Mouse (Mus musculus) midbrain, embryonic 15.5 days (tissue): ENCODE results near the gene Stx8. TPM values are rescaled to one million over a fixed set of nuclear protein-coding genes. Genes with fewer than 3 reads are reported as not detected.

Experiments
- ATAC-seq: fragments of 200-750 bp; cut with Nextera tagmentation; replicated peaks from 2 replicates; pipeline ENCODE4 v1.8.0; 2017; ENCODE audit warnings: moderate TSS enrichment
- H3K27ac ChIP-seq: fragments of 300-500 bp; sonication (generic); 2 replicates; pipeline ENCODE4 v1.5.1; 2015; ENCODE audit warnings: mild to moderate bottlenecking, inconsistent platforms
- H3K27me3 ChIP-seq: fragments of 300-500 bp; sonication (generic); replicated peaks from 2 replicates; pipeline ENCODE4 v1.6.1; 2015; ENCODE audit warnings: inconsistent platforms
- H3K36me3 ChIP-seq: fragments of 300-500 bp; sonication (generic); replicated peaks from 2 replicates; pipeline ENCODE4 v1.6.1; 2015; ENCODE audit warnings: inconsistent platforms
- H3K4me1 ChIP-seq: fragments of 300-500 bp; sonication (generic); 2 replicates; pipeline ENCODE4 v1.6.1; 2015; ENCODE audit warnings: inconsistent platforms
- H3K4me2 ChIP-seq: fragments of 300-500 bp; sonication (generic); 2 replicates; pipeline ENCODE4 v1.6.1; 2015; ENCODE audit warnings: inconsistent platforms, mild to moderate bottlenecking, moderate library complexity
- H3K4me3 ChIP-seq: fragments of 300-500 bp; sonication (generic); 2 replicates; pipeline ENCODE4 v1.5.1; 2015; ENCODE audit warnings: mild to moderate bottlenecking, inconsistent platforms
- H3K9ac ChIP-seq: fragments of 300-500 bp; sonication (generic); 2 replicates; pipeline ENCODE4 v1.6.1; 2015; ENCODE audit warnings: mild to moderate bottlenecking, inconsistent platforms
- H3K9me3 ChIP-seq: fragments of 300-500 bp; sonication (generic); 2 replicates; pipeline ENCODE4 v1.6.1; 2016; ENCODE audit warnings: inconsistent platforms
- WGBS: fragments of 180-500 bp; shearing (Covaris S2); methylation state at CpG from one replicate; pipeline ENCODE4 v1.1.7; 2015; ENCODE audit warnings: mixed read lengths; 5-methylcytosine and 5-hydroxymethylcytosine counted together
- polyA plus RNA-seq: library from polyadenylated mRNA; unstranded; fragments of >200 nt; fragmentation: Nextera tagmentation; extraction: Ambion mirVana; gene quantifications from 2 replicates; pipeline ENCODE4 v1.2.1, GENCODE M21; 2015

Gene Stx8
- polyA plus RNA-seq, 1 experiment from 2014 or later, result 60.8 TPM

DNA sequence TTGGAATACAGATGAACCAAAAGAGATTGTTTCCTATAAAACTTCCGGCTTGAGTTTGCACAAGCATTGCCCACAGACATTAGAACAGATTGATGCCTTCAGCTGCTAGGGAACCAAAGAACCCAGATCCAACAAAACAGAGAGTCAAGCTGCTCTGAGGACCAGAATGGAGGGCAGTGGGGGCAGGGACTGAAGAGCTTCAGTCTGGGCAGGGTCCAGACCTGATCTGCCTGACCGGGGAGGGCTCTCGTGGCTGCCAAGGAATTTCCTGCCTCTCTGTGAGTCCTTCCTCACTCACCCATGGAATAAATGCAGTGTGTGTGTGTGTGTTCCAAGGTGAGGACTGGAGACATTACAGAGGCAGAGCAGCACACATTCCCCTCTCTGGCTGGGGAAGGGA lies 17.8 kb upstream of the Stx8 start:
- Histone ChIP-seq H3K9ac (no peak overlapping the region), H3K9me3 (no peaks in the 10 kb centered on the region), H3K27me3 (no peaks in the 10 kb centered on the region), H3K4me2 (no peak overlapping the region), H3K4me3 (no peak overlapping the region), H3K4me1 (no peaks in the 10 kb centered on the region), H3K27ac (no peak overlapping the region), H3K36me3 (no peaks in the 10 kb centered on the region)
- WGBS, result 61% methylated on average over 3 of the region's 3 CpGs
- no peak for ATAC-seq

DNA sequence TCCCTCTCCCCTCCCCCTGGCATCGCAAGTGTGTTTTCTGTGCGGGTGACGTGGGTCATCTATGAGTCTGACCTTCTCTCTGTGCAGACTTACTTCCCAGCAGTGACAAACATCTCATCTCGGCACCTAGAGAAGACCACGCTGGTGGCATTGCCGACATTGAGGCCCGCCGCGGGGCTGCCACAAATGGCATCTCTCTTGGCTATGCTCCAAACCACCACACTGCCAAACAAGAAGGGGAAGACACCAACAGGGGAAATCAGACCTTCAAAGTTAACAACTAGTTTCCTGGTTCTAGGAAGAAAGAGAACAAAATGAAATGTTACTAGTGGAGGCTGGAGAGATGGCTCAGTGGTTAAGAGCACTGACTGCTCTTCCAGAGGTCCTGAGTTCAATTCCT lies 16.5 kb upstream of the Stx8 start:
- H3K4me3 ChIP-seq, result no peak overlapping the region
- no peaks in the 10 kb centered on the region for H3K9me3 ChIP-seq
- no peak overlapping the region for H3K9ac ChIP-seq
- H3K4me2 ChIP-seq, result no peak overlapping the region
- no peaks in the 10 kb centered on the region for H3K36me3 ChIP-seq
- no peaks in the 10 kb centered on the region for H3K4me1 ChIP-seq
- ATAC-seq, result no peak
- no peaks in the 10 kb centered on the region for H3K27me3 ChIP-seq
- WGBS, result 79% methylated on average over 9 of the region's 9 CpGs
- H3K27ac ChIP-seq, result no peak overlapping the region

DNA sequence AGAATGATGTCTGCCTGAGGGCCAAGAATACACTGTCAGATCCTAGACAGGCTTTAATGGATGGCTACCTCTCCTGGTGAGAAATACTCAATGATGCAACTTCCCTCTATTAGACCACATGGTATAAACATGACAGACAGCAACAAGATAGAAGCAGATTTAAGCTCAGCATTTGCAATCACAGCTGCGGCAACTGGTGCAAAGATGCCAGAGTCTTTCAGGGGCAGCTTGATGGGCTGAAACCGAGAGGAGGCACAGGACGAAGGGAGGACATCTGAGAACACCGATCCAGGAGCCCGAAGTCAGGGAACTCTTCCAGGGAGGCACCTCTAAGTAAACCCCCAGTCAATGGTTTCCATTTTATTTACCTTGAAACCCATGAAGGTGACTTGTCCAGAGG lies 12.4 kb upstream of the Stx8 start:
- ATAC-seq, result no peak
- no peaks in the 10 kb centered on the region for H3K4me1 ChIP-seq
- no peak overlapping the region for H3K4me2 ChIP-seq
- 85% methylated on average over 5 of the region's 5 CpGs for WGBS
- no peak overlapping the region for H3K9ac ChIP-seq
- no peaks in the 10 kb centered on the region for H3K9me3 ChIP-seq
- no peak overlapping the region for H3K4me3 ChIP-seq
- H3K27me3 ChIP-seq, result no peaks in the 10 kb centered on the region
- no peak overlapping the region for H3K27ac ChIP-seq
- H3K36me3 ChIP-seq, result no peaks in the 10 kb centered on the region

DNA sequence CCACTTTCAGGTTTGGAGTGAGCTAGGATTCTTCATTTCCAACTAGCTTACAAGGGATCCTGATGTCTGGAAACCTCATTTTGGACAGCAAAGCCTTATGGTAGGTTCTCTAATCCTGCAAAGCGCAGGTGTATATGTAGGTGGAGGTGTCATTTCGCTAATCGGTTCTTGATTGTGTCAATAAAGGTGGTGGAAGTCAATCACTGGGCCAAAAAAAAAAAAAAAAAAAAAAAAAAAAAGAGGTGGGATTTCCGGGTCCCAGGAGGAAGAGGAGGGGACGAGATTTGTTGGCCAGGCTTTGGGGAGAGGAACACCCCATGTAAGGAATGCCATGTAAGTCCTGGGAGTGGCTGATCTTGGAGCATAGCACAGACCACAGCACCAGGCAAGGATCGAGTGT lies 11.6 kb upstream of the Stx8 start:
- H3K9ac ChIP-seq, result no peak overlapping the region
- no peak for ATAC-seq

DNA sequence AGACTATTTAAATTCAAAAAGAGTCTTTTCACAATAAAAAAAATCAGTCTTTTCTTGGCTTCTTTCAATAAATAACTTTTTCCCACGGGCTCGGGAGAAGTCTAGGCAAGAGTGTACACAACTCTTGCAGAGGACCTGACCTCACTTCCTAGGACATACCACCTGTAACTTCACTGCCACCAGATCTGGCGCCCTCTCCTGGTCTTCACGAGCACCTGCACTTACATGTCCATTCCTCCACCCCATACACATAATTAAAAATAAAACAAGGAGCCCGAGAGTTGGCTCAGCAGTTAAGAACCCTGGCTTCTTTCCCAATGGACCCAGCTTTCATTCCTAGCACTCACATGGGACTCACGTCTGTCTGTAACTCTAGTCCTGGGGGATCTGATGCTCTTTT lies 1.9 kb upstream of the Stx8 start:
- Histone ChIP-seq H3K9ac (no peak overlapping the region), H3K4me2 (no peak overlapping the region), H3K27ac (no peak overlapping the region), H3K4me3 (no peak overlapping the region), H3K36me3 (no peaks in the 10 kb centered on the region), H3K27me3 (no peaks in the 10 kb centered on the region), H3K9me3 (no peaks in the 10 kb centered on the region), H3K4me1 (peaks cover 26% of the 10 kb centered on the region)
- WGBS, result 74% methylated on average over 6 of the region's 6 CpGs
- ATAC-seq, result no peak

More for the DNA sequence above, 11.6 kb upstream of the Stx8 start:
- Histone ChIP-seq H3K9me3 (no peaks in the 10 kb centered on the region), H3K36me3 (no peaks in the 10 kb centered on the region), H3K4me2 (no peak overlapping the region), H3K4me3 (no peak overlapping the region), H3K27me3 (no peaks in the 10 kb centered on the region), H3K27ac (no peak overlapping the region), H3K4me1 (no peaks in the 10 kb centered on the region)
- WGBS, result 90% methylated on average over 6 of the region's 6 CpGs

DNA sequence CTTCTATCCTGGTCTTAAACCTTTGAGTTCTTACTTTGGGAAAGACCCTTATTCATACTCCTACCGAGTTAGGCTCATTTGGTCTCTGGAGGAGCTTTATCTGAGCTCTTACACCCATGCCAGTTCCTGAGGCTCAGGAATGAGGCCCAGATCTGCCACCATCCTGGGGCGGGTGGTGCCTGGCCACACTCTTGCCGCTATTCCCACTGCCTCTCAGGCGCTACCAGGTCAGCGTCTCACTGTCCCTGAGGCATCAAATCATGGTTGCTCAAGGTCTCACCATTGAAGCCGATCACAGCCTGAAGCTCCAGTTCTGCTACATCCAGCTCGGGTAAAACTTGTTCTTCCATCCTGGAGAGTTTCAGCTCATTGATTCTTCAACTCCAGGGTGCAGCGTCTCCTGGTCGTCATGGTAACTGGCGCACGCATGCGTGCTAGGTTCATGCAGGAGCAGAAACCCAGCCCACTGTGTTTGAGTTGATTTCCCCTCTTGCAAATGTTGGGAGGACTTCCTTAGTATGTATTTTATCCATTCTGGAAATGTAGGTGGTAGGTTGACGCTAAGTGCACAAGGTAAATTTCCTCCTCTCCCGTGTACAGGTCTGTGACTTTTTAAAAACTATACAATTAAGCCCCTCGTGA lies 630 bp upstream of the Stx8 start, which contains the start of gene Cfap52:
Gene Cfap52, minus strand, starts transcription at position 410 of the 642 bp plus-strand sequence.
- Histone ChIP-seq H3K4me1 (peaks cover 26% of the 10 kb centered on the region), H3K4me3 (peak within 1 kb of the TSS; percentile 63), H3K4me2 (peak within 1 kb of the TSS; percentile 85), H3K9me3 (no peaks in the 10 kb centered on the region), H3K9ac (peak within 1 kb of the TSS; percentile 65), H3K27ac (peak within 1 kb of the TSS; percentile 16; the same call in 1 of the 2 replicates), H3K36me3 (no peaks in the 10 kb centered on the region), H3K27me3 (no peaks in the 10 kb centered on the region)
- WGBS, result 7% methylated on average over 15 of the region's 15 CpGs
- peak; percentile 76 for ATAC-seq

DNA sequence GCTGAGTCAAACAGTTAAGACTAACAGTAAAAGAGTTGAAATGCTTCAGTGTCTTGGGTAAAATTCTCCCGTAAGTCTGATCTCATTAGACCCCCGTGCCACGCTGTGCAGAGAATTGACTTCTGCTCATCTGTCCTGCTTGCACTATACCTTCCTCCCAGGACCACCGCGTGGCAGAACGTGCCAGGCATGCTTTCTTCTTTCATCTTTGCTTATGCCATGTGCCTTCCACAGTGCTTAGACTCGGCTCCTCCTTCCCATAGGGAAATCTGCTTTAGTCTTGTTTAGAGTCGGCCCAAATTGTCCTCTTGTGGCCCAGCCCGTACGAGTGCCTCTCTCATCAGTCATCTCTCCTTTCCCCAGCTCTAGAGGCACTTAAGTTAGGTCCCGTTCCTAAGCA lies 1.8 kb downstream of the Stx8 start:
- H3K9ac ChIP-seq, result no peak overlapping the region
- H3K36me3 ChIP-seq, result no peaks in the 10 kb centered on the region
- no peak for ATAC-seq
- H3K4me2 ChIP-seq, result no peak overlapping the region
- 55% methylated on average over 11 of the region's 11 CpGs for WGBS
- no peaks in the 10 kb centered on the region for H3K9me3 ChIP-seq
- H3K4me3 ChIP-seq, result no peak overlapping the region
- no peak overlapping the region for H3K27ac ChIP-seq
- H3K4me1 ChIP-seq, result peaks cover 26% of the 10 kb centered on the region
- no peaks in the 10 kb centered on the region for H3K27me3 ChIP-seq

DNA sequence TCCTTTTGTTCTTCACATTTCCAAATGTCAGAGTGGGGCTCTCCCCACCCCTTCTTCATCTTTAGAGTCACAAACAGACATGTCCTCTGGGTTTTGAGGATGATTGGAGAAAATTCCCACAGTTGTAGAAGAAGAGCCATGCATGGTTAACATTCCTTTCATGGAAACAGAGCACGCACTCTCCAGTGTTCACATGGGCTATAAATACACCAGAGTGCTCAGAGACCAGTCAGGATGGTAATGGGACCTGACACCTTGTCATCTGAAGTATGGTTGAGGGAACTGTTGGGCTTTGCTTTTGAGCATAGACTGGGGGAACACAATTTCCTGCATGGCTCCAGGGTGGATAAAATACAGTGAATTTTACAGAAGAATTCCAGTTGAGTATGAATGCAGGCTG lies 6.6 kb downstream of the Stx8 start:
- 78% methylated on average over 1 of the region's 1 CpGs for WGBS
- Histone ChIP-seq H3K4me2 (no peak overlapping the region), H3K27ac (no peak overlapping the region), H3K9me3 (no peaks in the 10 kb centered on the region), H3K36me3 (0 out of 2 replicates have a peak, but pooled peaks cover 5% of the 10 kb centered on the region), H3K27me3 (no peaks in the 10 kb centered on the region), H3K4me1 (peaks cover 5% of the 10 kb centered on the region), H3K9ac (no peak overlapping the region), H3K4me3 (no peak overlapping the region)
- ATAC-seq, result no peak

DNA sequence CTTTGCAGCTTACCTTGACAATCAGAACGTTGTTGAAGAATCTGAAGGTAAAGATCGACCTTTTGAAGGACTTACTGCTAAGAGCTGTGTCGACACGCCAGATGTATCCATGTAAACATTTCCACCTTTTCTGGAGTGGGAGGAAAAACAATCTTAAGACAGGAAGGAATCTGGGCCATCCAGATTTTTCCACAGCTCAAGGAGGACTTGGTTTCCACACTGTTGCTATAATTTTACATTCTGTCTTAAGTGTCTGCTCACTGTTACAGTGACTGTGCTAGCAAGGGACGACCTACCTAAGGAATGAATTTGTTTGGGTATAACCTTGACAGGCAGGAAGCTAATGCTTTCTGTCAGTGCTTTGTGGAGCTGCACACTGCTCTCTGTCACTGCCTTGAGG lies 7.2 kb downstream of the Stx8 start:
- Histone ChIP-seq H3K27ac (no peak overlapping the region), H3K27me3 (no peaks in the 10 kb centered on the region), H3K9ac (no peak overlapping the region), H3K4me2 (no peak overlapping the region), H3K4me3 (no peak overlapping the region), H3K9me3 (no peaks in the 10 kb centered on the region), H3K36me3 (0 out of 2 replicates have a peak, but pooled peaks cover 5% of the 10 kb centered on the region), H3K4me1 (no peaks in the 10 kb centered on the region)
- no peak for ATAC-seq
- 84% methylated on average over 5 of the region's 5 CpGs for WGBS

DNA sequence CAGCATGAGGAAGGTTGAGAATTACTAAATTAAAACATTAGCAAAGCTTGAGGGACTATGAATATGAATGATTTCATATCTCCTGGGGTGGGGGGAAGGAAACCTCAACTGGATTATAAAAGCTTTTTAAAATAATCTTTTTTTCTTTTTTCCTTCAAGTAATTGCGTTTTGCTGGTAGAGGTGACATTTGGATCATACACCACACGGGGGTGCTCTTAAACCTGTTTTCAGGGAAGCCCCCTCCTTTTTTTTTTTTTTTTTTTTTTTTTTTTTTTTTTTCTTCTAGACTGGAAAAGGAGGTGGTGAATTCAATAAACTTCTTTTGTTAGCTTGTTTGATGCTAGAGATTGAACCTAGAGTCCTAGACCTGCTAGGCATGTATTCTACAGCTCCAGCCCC lies 9.3 kb downstream of the Stx8 start:
- 0 out of 2 replicates have a peak, but pooled peaks cover 5% of the 10 kb centered on the region for H3K36me3 ChIP-seq
- 7% methylated on average over 2 of the region's 2 CpGs for WGBS
- no peak overlapping the region for H3K4me3 ChIP-seq
- no peaks in the 10 kb centered on the region for H3K4me1 ChIP-seq
- H3K27ac ChIP-seq, result no peak overlapping the region
- H3K9me3 ChIP-seq, result no peaks in the 10 kb centered on the region
- no peak for ATAC-seq
- H3K27me3 ChIP-seq, result no peaks in the 10 kb centered on the region
- H3K4me2 ChIP-seq, result no peak overlapping the region
- no peak overlapping the region for H3K9ac ChIP-seq

DNA sequence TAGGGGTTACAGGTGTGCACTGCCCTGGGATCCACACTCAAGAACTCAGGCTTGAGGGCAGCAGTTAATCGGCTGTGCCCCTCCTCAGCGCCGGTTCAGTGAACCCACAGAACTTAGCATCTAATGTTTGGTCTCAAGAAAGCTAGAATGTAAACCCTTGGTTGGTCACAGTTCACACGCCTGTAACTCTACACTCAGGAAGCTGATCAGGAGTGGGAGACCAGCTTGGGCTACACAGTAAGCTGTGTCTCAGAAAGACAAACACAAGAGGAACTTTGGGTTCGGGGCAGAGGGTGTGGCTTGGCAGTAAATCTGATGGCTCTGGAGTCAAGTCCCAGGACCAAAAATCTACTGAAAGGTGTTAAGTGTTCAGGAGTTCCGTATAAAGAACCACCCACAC lies 17.6 kb downstream of the Stx8 start:
- 93% methylated on average over 6 of the region's 6 CpGs for WGBS
- H3K9ac ChIP-seq, result no peak overlapping the region
- no peak overlapping the region for H3K27ac ChIP-seq
- no peaks in the 10 kb centered on the region for H3K27me3 ChIP-seq
- H3K9me3 ChIP-seq, result no peaks in the 10 kb centered on the region
- peaks cover 3% of the 10 kb centered on the region; the same call in 1 of the 2 replicates for H3K4me1 ChIP-seq
- no peak overlapping the region for H3K4me3 ChIP-seq
- no peak overlapping the region for H3K4me2 ChIP-seq
- ATAC-seq, result no peak
- H3K36me3 ChIP-seq, result peaks cover 3% of the 10 kb centered on the region; the same call in 1 of the 2 replicates

DNA sequence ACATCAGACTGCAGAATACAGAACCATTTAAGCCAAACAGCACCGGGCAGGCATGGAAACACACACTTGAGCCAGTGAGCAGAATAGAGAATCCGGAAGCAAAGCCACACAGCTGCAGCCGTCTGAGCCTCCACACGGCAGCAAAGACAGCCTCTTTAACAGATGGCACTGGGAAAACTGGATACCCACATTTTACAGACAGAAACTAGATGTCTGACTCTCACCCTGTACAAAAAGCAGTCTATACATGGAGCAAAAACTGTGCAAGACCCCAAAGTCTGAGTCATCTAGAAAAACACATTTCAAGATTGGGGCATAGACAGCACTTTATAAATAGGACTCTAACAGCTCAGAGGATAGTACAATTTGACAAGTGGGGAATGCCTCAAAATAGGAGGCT lies 25.2 kb downstream of the Stx8 start:
- Histone ChIP-seq H3K27me3 (no peaks in the 10 kb centered on the region), H3K4me3 (no peak overlapping the region), H3K4me1 (peaks cover 4% of the 10 kb centered on the region; the same call in 1 of the 2 replicates), H3K4me2 (no peak overlapping the region), H3K9ac (no peak overlapping the region), H3K36me3 (no peaks in the 10 kb centered on the region), H3K27ac (no peak overlapping the region), H3K9me3 (no peaks in the 10 kb centered on the region)
- no peak for ATAC-seq
- 79% methylated on average over 4 of the region's 4 CpGs for WGBS

DNA sequence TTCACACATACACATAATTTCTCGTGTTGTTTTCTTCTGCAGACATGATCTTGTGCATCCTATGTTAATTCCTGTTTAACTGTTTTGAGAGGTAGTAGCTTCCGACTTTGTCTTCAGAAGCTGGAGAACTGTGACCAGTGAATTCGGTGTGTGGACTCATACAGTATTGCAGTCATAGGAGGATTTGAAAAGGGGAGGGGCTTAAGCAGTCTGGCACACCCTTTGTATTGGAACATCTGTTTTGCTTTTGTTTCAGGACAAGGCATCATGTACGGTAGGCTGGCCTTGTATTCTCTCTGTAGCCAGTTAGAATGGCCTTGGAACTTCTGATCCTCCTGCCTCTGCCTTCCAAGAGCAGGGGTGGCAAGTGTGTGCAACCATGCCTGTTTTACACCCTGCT lies 30.0 kb downstream of the Stx8 start:
- WGBS, result 72% methylated on average over 4 of the region's 4 CpGs
- no peak overlapping the region for H3K4me3 ChIP-seq
- no peaks in the 10 kb centered on the region for H3K9me3 ChIP-seq
- ATAC-seq, result no peak
- H3K27me3 ChIP-seq, result no peaks in the 10 kb centered on the region
- H3K27ac ChIP-seq, result no peak overlapping the region
- no peak overlapping the region for H3K9ac ChIP-seq
- no peak overlapping the region for H3K4me2 ChIP-seq
- no peaks in the 10 kb centered on the region for H3K4me1 ChIP-seq
- H3K36me3 ChIP-seq, result no peaks in the 10 kb centered on the region
